Mouse (Mus musculus): ENCODE data around the gene Slc31a2.

The Slc31a2 gene

DNA sequence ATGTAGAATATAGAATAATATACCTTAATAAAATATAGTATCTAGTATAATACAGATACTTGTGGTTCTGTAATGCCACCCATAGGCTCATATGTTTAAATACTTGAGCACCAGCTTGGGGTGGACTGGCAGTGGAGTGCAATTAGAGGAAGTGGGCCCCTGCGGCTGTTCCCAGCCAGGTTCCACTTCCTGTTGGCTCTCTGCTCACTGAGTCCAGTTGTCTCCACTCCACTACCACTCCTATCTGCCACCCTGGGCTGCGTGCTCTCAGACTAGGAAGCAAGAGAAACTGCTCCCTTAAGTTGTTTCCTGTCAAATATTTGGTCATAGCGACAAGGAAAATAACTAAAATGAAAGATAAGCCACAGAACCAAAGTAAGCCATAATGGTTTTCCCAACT, 60.3 kb downstream of the Slc31a2 start:
- peak; percentile 18 for DNase-seq

DNA sequence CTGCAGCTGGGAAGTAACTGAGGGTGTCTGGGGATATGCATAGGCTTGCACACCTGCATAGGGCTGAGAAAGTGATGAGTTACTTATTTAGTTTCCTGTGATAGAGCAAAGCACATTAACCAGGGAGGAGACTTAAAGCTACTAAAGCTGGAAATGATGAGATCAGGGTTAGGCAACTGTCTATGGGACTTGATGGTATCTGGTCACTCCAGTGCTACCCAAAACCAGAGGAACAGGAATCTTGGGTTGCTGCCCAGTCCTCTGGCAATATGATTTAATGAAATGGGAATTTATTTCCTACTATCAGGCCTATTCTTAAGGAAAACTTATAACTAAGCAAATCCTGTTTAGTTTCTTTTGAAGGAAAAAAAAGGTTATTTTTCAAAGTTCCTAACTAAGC, 63.7 kb downstream of the Slc31a2 start:
- no peak for DNase-seq

- DNase-seq: no peak
Observed at GRCm38 (mm10) chr4:62328941-62329660, 66.7 kb downstream of the Slc31a2 start.

DNA sequence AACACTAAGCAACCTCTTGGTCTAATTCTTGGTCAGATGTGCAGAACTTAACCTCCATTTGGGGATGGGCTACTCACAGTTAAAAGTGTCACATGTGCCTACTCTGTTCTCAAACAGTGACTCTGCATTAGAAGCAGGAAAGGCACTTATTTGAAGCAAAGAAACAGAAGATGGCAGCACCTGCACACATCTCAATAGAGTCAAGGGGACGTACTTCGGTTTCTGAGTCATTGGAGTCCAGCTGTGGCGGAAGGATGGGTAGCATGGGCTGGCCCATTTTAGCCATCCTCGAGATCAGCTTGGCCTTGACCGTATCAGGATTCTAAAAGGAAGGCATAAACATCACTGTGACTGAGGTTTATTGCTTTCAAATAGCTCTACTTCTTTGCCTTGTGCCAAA, 69.6 kb downstream of the Slc31a2 start:
- peak; percentile 21 for DNase-seq

GRCm38 (mm10) chr4:62338536-62338935, 76.2 kb downstream of the Slc31a2 start:
- DNase-seq: no peak

DNA sequence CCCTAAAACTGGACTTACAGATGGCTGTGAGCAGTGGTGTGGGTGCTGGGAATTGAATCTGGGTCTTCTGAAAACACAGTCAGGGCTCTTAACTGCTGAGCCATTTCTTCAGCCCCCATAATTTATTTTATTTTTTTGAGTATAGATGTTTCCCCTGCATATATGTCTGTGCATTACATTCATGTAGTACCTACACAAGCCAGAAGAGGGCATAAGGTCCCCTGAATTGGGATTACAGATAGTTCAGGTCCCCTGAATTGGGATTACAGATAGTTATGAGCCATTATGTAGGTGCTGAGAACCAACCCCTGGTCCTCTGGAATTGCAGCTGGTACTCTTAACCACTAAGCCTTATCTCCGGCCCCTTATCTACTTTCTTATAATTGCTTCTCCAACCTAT, 81.6 kb downstream of the Slc31a2 start:
- no peak for DNase-seq

- no peak for DNase-seq
Observed at GRCm38 (mm10) chr4:62345827-62346226, 83.5 kb downstream of the Slc31a2 start.

GRCm38 (mm10) chr4:62347605-62348328, 85.4 kb downstream of the Slc31a2 start:
- no peak for DNase-seq
